Mouse (Mus musculus): ENCODE results near the gene Srrm4.

DNA sequence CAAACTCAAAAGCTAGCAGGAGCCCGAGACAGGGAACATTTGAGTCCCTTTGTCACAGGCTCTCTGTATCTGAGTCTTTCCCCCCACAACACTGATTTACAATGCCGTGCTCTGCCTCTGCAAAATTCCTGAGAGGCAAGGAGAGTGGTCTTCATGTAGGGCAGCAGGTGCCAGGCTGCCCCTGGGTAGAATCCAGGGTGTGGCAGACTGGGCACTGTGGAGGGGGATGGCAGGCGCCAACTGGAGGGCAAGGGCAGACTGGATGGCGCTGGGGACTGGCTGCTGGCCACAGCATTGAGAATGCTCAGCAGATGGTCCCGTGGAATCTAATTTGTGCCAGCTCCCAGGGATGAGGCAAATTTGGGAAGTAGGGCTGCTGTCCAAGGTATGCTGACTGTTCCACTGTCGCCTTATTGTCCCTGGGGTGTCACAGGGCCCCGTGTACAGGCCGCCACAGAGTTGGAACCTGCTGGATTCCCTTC lies 148.1 kb downstream of the Srrm4 start:
- TF ChIP-seq CTCF (IDR thresholded peaks at IDR 0.05; ENCODE audit: control insufficient read depth, insufficient read depth, insufficient read length): no peak
- no peak for TF ChIP-seq MAX (IDR thresholded peaks at IDR 0.05)
- no peak for TF ChIP-seq USF1 (IDR thresholded peaks at IDR 0.05; ENCODE audit: low read depth)
- TF ChIP-seq MYOG (IDR thresholded peaks at IDR 0.05; ENCODE audit: control insufficient read depth, extremely low read depth, insufficient read length): no peak
- no peak for TF ChIP-seq CEBPB (IDR thresholded peaks at IDR 0.05; ENCODE audit: low read depth)
- TF ChIP-seq MYOD1 (IDR thresholded peaks at IDR 0.05; ENCODE audit: control insufficient read depth, insufficient read length, low read depth): no peak
- TF ChIP-seq FOSL1 (IDR thresholded peaks at IDR 0.05; ENCODE audit: insufficient read depth, low read length, poor library complexity, severe bottlenecking): no peak

Measured in C2C12 (cell line).